Mouse (Mus musculus): ENCODE measurements around the gene Mast1. TPM values are rescaled to one million over a fixed set of nuclear protein-coding genes. Genes with fewer than 3 reads are reported as not detected.

Gene Mast1
- polyA plus RNA-seq, 1 experiment: 0.42 TPM

DNA sequence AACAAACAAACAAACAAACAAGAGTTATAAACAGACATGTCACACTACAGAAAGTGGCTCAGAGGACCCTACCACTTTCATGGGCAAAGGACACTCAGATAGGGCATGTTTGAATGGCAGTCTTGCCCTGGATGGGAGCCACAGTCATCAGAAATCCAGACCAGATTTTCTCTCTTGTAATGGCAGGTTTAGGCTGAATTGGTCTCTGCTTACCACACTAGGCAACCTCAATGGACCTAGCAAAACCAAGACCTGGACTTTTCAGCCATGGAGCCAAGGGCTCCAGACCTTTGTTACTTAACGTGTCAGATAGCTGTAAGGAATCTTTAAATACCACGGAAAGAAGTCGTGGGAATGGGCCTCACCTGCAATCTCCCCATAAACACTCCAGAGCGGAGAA lies 6.5 kb upstream of the Mast1 start:
- H3K4me1 ChIP-seq (ENCODE audit: control insufficient read depth, insufficient read depth, low read length): no peaks in the 10 kb centered on the region
- no peak overlapping the region for H3K27ac ChIP-seq (ENCODE audit: insufficient read depth, low read depth, low read length)
- TF ChIP-seq POLR2A (IDR thresholded peaks at IDR 0.05; ENCODE audit: borderline replicate concordance, low read depth, low read length) (no peak), CTCF (IDR thresholded peaks at IDR 0.05; ENCODE audit: low read depth, low read length) (no peak)
- no peak overlapping the region for H3K4me3 ChIP-seq (ENCODE audit: insufficient read depth, low read length)

GRCm38 (mm10) chr8:84937620-84938485 lies 694 bp upstream of the Mast1 start:
- no peak overlapping the region for H3K27ac ChIP-seq (ENCODE audit: insufficient read depth, low read depth, low read length)
- H3K4me1 ChIP-seq (ENCODE audit: control insufficient read depth, insufficient read depth, low read length): no peaks in the 10 kb centered on the region
- no peak overlapping the region for H3K4me3 ChIP-seq (ENCODE audit: insufficient read depth, low read length)
- TF ChIP-seq POLR2A (IDR thresholded peaks at IDR 0.05; ENCODE audit: borderline replicate concordance, low read depth, low read length) (no peak), CTCF (IDR thresholded peaks at IDR 0.05; ENCODE audit: low read depth, low read length) (no peak)

- Histone ChIP-seq H3K4me3 (ENCODE audit: insufficient read depth, low read length) (peak overlapping the region; percentile 49; the same call in 1 of the 2 replicates), H3K4me1 (ENCODE audit: control insufficient read depth, insufficient read depth, low read length) (no peaks in the 10 kb centered on the region), H3K27ac (ENCODE audit: insufficient read depth, low read depth, low read length) (no peak overlapping the region)
- TF ChIP-seq POLR2A (IDR thresholded peaks at IDR 0.05; ENCODE audit: borderline replicate concordance, low read depth, low read length) (no peak), CTCF (IDR thresholded peaks at IDR 0.05; ENCODE audit: low read depth, low read length) (no peak)
These were observed 858 bp downstream of the Mast1 start for GRCm38 (mm10) chr8:84936041-84936961.

DNA sequence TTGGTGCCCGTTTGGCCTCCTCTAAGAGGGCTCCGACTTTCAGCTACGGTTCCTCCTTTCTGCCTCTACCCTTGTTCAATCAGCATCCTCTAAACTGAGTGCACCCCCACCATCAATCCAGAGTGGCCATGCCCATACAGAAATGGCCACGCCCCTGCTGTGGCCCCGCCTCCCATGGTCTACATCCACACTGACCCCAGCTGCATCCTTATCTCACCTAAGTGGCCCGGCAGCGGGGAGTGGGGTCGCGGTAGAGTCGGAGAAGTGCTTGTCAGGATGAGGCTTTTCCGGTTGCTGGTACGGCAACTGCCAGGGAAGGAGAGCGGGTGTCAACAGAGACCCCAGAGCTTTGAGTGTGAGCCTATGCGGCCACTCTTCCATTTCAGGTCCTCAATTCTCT lies 1.7 kb downstream of the Mast1 start:
- TF ChIP-seq CTCF (IDR thresholded peaks at IDR 0.05; ENCODE audit: low read depth, low read length) (no peak), POLR2A (IDR thresholded peaks at IDR 0.05; ENCODE audit: borderline replicate concordance, low read depth, low read length) (no peak)
- H3K4me3 ChIP-seq (ENCODE audit: insufficient read depth, low read length): no peak overlapping the region

GRCm38 (mm10) chr8:84934860-84935259 lies 2.3 kb downstream of the Mast1 start:
- Histone ChIP-seq H3K4me1 (ENCODE audit: control insufficient read depth, insufficient read depth, low read length) (no peaks in the 10 kb centered on the region), H3K27ac (ENCODE audit: insufficient read depth, low read depth, low read length) (no peak overlapping the region), H3K4me3 (ENCODE audit: insufficient read depth, low read length) (no peak overlapping the region)
- no peak for TF ChIP-seq POLR2A (IDR thresholded peaks at IDR 0.05; ENCODE audit: borderline replicate concordance, low read depth, low read length)
- no peak for TF ChIP-seq CTCF (IDR thresholded peaks at IDR 0.05; ENCODE audit: low read depth, low read length)

More for the DNA sequence above, 1.7 kb downstream of the Mast1 start:
- Histone ChIP-seq H3K4me1 (ENCODE audit: control insufficient read depth, insufficient read depth, low read length) (no peaks in the 10 kb centered on the region), H3K27ac (ENCODE audit: insufficient read depth, low read depth, low read length) (no peak overlapping the region)

DNA sequence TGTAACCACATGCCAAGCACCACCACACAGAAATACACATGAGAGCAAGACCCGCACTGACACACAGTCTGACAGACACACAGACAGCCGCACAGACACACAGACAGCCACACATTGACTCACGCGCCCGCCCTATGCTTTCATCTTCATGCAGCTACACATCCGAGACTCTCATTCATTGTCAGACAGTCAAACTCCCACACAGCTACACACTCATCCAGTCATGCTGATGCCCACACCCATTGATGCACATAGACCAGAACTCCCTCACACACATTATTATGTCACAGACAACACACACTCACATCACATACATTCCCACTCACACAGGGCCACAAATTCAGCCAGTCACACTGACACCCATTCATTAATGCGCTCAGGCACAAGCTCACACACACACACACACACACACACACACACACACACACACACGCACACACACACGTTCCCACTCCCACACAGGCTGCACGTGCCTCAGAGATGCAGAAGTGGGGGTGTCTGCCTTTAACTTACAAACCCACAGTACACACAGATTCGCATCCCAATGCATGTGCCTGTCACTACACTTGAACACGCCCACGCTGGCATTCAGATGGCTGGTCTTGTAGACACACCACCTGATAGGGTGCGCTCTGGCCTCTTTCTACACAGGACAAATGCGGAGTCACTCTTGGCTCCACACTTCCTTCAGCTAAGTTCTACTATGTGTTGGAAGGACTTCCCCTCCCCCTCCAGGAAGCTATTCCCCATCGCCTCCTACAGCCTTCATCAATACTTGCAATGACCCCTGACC lies 3.2 kb downstream of the Mast1 start:
- no peak overlapping the region for H3K4me3 ChIP-seq (ENCODE audit: insufficient read depth, low read length)
- TF ChIP-seq POLR2A (IDR thresholded peaks at IDR 0.05; ENCODE audit: borderline replicate concordance, low read depth, low read length) (no peak), CTCF (IDR thresholded peaks at IDR 0.05; ENCODE audit: low read depth, low read length) (no peak)
- H3K4me1 ChIP-seq (ENCODE audit: control insufficient read depth, insufficient read depth, low read length): no peaks in the 10 kb centered on the region
- H3K27ac ChIP-seq (ENCODE audit: insufficient read depth, low read depth, low read length): no peak overlapping the region

GRCm38 (mm10) chr8:84930582-84930981 lies 6.6 kb downstream of the Mast1 start:
- no peak overlapping the region for H3K27ac ChIP-seq (ENCODE audit: insufficient read depth, low read depth, low read length)
- H3K4me1 ChIP-seq (ENCODE audit: control insufficient read depth, insufficient read depth, low read length): 0 out of 2 replicates have a peak, but pooled peaks cover under 1% of the 10 kb centered on the region
- TF ChIP-seq CTCF (IDR thresholded peaks at IDR 0.05; ENCODE audit: low read depth, low read length): no peak
- TF ChIP-seq POLR2A (IDR thresholded peaks at IDR 0.05; ENCODE audit: borderline replicate concordance, low read depth, low read length): no peak
- no peak overlapping the region for H3K4me3 ChIP-seq (ENCODE audit: insufficient read depth, low read length)

GRCm38 (mm10) chr8:84928456-84929306 lies 8.5 kb downstream of the Mast1 start:
- Histone ChIP-seq H3K4me3 (ENCODE audit: insufficient read depth, low read length) (no peak overlapping the region), H3K27ac (ENCODE audit: insufficient read depth, low read depth, low read length) (no peak overlapping the region), H3K4me1 (ENCODE audit: control insufficient read depth, insufficient read depth, low read length) (peaks cover 7% of the 10 kb centered on the region)
- TF ChIP-seq POLR2A (IDR thresholded peaks at IDR 0.05; ENCODE audit: borderline replicate concordance, low read depth, low read length): no peak
- peak; percentile 61; the same call in 1 of the 2 replicates for TF ChIP-seq CTCF (IDR thresholded peaks at IDR 0.05; ENCODE audit: low read depth, low read length)
